Mouse (Mus musculus): ENCODE measurements at regions not wholly inside any gene's neighbourhood (a gene's known extent, or its start where the extent isn't known, plus 50 kb on each side); places are given as distances from the start of the nearest gene placed in this dataset.
A peak's percentile ranks its signal among the peaks of the same experiment; 100 is the strongest.
"Not testable (repeated sequence)": the region's sequence is repeated elsewhere in the genome, so short reads cannot be mapped to it uniquely, and the experiment has no call there.

DNA sequence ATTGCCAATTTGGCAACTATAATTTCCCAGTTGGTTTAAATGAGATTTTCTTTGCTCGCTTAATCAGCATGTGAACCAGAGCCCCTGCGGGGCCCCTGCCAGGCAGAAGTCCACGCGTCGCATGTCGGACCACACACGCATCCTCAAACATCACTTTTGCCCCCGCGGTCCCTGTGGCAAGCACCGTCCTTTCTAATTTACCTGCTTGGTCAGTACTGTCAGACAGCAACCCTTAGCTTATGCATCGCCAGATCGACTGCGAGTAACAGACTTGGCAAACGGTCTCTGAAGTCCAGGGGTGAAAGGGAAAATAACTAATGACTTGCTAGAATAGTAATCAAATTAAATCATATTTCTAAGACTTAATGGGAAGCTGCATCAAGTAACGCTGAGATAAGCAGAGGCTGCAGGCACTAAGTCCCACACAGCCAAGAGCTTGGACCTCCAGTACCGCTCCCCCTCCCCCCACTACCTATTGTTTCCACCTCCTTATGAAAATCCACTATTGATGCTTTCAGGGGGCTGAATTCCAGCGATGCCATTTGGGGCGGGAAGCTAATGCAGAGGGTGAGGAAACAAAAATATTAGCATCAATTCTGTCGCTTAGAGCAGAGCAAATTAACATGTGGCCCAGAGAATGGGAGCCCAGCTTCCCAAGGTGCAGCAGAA, 142.0 kb upstream of the Cntnap4 start:
- DNase-seq: no peak

DNA sequence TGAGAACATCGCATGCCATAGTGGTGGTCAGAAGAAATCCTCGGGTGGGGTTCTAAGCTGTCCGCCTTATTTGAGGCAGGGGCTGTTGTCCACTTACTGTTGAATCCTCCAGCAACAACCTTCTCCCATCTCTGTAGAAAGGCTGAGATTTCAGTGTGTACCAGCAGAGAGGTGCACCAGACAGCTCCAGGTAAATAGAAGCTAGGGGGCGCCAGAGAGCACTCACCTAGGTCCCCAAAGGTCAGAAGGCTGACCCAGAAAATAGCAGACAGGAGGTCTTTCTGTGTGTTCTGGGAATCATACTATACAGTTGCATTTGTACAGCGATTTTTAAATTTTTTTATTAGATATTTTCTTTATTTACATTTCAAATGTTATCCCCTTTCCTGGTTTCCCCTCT, 157.9 kb upstream of the Cntnap4 start:
- DNase-seq: peak; percentile 6

DNA sequence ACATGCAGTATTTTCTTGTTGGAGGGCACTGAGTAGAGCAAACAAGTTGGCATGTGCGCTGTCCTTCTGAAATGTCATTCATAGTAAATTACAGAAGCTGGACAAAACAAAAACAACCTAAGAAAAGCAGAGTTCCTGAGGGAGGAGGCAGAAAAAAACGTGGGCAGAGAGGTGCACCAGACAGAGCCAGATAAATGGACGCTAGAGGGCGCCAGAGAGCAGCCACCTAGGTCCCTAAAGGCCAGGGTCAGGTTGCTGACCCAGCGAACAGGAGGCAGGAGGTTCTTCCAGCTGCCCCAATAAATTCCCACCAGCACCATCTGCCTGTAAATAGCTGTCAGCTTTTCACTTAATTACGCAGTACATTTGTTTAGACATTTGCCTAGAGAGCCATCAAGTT, 158.6 kb upstream of the Cntnap4 start:
- DNase-seq: peak; percentile 29

DNA sequence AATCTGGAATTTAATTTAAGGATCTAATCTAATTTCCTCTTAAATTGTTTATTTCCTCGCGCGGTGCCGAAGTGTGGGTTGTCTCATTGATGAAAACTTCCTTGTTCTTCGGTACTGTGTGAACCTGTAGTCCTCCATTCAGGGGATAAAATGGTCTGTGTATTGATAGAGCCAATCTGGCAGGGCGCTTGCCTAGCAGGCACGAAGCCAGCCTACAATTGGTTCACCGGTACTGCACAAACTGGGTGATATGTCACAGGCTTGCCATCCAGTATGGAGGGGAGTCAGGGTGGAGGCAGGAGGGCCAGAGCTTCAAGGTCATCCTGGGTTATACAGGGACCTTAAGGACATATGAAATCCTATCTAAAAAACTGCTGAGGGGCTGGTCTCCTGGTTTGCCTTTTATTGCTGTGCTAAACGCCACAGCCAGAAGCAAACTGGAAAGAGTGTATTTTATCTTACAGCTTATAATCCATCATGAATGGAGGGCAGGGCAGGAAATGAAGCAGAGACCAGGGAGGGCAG, 161.6 kb upstream of the Cntnap4 start:
- no peak for DNase-seq

DNA sequence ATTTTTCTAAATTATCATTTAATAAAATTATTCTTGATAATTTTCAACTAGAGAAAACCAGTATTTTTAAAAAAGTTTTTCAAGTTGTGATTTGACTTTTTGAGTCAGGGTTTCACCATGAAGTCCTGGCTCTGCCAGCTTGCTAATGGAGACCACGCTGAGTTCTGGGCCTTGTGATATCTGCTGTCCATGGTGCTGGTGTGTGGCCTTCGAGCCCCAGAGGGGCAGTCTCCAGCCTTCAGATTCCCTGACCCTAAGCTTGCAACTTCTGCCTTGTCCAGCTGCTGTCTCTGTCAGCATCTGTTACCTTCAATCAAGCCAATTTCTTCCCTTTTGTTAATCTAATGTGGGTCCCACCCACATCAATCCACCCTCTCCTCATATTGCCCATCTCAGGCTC, 165.8 kb upstream of the Cntnap4 start:
- no peak for DNase-seq

DNA sequence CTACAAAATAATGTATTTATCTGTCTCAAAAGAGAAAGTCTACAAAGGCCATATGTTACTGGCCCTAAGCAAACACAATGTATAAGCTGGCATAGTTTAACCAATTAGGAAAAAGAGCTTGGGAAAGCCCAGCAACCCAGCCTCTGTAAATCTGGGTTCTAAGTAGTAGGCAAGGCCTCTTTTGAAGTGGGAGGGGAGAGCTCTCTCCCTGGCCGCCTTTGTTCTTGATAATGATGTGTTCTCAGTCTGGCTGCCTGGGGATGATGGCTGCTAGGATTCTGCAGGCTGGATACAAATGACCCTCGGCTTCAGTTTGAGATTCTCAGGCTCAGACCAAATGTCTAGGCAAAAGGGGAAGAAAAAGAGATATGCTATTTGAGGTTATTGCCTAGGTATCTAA, 172.4 kb upstream of the Cntnap4 start:
- no peak for DNase-seq

DNA sequence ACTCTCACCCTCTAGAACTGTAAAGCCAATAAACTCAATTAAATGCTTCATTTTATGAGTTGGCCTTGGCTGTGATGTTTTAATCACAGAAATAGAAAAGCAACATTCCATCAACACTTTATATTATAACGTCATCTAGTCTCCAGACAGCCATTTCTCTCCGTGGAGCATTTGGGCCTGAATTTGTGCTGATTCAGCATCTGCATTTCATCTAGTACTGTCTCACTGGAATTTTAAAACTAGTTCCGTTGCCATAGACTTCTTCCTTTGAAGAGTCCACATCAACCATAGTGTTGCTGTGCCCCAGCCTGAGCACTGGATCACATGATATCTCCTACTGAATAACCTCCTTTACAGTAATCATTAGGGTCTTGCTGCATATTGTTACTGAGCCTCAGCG, 179.7 kb upstream of the Cntnap4 start:
- DNase-seq: no peak

DNA sequence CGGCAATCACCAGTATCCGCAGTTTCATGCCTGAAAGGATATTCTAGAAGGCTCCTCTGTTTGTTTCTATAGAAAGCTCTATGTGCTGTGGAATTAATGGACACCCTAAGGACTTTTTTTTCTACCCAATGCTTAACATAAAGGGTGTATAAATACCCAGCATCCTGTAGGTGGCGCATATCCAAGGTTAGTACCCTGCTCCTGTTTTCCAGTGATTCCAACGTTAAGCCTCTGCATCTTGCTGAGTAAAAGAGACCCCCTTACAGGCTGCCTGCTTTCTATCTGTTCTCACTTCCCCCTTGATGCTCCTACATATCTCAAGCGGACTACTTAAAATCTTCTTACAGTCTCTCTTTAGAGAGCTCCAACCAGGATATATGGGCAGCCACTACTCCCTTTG, 221.5 kb upstream of the Cntnap4 start:
- no peak for DNase-seq

DNA sequence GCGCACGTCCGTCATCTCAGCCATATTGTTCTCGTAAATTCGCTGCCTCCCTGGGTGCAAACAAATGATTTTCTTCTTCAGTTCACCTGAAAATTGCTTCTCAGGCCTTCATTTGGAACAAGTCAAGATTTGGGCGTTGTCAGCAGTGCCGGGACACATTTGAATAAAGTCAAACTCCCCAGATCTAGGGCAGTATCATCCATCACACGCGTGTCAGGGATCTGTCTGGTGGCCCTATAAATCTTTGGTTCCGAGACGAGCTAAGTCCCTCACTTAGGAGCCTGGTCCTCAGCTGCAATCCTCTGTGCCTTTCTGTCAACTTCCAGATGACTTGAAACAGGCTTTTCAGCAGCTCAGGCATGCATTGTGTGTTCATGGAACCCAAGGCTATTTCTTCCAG, 236.7 kb upstream of the Cntnap4 start:
- DNase-seq: no peak

DNA sequence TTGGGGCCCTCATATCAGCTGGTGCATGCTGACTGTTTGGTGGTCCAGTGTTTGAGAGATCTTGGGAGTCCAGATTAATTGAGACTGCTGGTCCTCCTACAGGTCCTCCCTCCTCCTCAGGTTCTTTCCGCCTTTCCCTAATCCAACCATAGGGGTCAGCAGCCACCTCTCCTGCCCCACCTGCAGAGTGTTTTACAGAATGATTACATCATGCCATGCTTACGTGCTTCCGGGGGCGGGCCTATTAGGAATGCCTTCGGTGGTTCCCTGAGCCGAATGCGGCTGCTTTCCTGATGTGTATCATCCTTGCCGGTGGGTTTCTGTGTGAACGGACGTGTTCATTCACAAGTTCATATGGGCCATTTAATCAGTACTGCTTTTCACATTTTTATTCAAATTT, 237.8 kb upstream of the Cntnap4 start:
- no peak for DNase-seq

DNA sequence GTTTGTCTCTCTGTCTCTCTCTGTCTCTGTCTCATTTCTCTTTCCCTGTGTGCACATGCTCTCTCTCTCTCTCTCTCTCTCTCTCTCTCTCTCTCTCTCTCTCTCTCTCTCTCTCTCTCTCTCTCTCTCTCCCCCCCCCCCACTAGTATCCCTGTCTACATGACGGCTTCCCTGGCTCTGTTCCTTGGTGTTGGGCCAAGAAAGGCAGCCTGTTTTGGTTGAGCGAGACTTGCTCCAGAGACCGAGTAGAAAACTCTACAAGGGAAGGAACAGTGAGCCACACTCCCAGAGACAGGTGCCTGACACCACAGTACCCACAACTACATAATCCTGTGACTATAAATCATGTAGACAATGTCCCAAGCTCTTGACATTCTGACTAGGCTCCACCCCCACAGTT, 260.0 kb upstream of the Cntnap4 start:
- no peak for DNase-seq

DNA sequence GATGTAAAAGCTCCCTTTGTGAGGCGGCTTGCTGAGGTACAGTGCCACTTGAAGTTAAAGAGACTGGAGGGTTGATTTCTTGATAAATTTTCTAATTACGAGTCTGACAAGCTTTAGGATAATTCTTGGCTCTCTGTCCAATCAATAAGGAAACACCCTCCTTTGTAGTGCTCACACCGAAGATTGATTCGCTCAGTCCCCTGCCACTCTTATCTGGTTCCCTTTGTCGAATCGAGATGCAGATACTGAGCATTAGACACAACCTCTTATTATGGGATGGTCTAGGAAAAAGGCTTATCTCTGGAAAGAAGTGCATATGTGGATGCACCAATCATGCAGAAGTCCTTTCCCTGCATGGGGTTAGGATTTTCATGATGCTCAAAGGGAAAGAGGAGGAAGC, 261.5 kb upstream of the Cntnap4 start:
- DNase-seq: no peak

DNA sequence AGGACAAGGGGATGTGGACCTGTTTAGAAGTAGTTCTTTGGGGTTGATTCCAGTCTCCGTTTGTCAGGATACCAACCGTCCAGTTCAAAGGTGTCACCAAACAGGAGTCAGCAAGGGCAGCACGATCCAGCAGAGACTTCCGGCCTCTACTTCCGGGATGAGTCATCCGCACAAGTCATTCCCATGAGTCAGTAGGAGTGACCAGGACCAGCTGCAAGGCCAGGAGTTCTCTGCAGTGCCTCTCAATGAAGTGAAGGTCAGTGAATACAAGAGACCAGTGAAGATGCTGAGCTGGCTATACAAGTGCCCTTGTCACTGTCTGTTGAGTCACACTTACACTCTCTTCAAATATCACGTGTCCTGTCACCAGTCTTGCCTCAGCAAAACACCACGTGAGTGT, 272.8 kb upstream of the Cntnap4 start:
- DNase-seq: no peak

DNA sequence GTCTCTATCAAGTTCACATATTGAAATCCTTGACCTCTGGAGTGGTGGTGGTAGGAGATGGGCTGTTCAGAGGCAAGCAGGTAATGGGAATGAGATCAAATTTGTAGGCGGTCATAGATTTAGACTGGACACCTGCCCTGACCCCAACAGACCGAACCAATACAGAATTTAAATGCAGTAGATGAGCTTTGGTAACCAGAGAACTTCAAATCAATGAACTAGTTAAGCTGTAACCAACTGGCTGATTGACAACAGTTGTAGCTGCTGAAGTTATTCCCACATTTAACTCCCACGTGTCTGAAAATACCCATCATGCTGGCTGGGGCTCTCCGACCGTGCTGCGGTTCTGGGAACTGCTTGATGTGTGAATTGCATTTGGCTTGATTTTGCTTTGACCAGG, 268.5 kb upstream of the Gm6793 start:
- DNase-seq: no peak

DNA sequence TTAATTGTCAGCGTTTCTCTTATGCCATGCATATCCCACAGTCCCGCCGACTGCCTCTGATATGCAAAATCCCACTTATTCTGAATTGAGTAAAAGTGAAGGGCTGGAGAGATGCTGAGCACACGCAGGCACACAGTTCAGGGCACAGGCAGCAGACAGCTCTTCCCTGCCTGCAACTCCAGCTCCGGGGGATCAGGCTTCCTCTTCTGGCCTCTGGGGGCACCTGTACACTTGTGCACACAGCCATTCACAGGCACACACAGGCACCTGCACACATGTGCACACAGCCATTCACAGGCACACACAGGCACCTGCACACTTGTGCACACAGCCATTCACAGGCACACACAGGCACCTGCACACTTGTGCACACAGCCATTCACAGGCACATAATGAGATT, 254.8 kb upstream of the Gm6793 start:
- DNase-seq: no peak

DNA sequence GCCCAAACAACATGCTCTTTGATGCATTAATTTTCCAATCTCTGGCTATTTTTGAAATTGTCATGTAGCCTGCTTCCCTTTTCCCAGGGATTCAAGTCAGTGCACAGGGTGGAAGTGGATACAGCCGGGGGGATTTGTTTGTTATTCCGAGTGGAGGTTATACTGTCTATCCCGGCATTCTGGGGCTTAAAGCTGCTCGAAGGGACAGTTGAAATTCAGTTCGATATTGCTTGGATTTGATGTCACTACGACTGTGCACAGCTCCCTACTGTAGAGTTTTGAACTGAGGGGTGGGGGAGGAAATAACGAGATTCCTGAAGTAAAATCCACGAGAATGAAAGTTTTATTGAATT, 254.4 kb upstream of the Gm6793 start:
- no peak for DNase-seq

DNA sequence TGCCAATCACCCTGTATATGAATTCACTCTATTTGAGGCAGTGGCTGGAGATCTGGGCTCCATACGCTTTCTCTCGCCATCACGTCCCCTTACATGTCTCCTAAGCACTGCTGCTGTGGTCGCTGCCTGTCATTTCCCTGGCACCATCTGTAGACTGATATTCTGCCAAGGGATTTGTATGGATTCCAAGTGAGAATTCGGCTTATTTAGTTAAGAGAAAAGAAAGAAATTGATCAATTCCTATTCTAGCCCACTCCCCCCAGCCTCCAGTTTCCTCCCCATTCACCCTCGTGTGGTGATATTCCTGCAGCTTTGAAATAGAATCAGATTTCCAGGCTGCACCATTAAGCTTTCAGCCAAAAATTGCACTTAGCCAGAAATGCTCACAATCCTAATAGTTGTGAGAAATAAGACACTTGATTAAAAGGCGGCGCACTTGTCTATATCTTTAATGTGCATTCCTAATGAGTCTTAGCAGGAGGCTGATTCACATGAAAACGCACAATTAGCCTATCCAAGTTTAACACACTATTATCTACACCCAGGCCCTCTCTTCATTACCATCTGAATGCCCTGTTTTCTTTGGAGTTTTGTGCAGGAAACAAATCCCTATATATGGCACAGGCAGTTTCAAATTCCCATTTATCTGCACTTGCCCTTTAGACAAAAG, 253.8 kb upstream of the Gm6793 start:
- no peak for DNase-seq

DNA sequence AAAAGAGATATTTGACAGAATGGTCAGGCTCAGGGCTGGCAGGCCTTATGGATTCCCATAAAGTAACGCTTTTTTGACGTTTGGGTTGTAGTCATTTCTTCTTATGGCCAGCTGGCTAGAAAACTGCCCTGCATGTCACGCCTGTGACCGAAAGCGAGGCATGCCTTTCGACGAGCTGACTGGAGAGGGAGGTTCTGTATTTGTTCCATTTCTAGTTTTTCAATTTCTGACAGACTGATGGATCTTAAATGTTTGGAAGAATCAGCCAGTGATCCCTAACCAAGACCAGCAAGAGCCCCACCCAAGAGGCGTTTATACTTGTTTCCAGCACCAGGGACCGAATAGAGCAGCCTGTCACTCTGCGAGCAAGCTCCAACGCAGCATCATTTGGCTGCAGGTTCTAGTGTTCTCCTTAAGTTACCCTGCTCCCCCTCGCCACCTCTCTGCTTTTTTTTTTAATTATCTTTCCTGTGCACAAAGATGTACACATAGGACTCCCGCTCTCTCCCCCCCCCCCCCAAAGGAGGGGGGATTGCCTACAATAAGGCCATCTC, 243.2 kb upstream of the Gm6793 start:
- DNase-seq: no peak

DNA sequence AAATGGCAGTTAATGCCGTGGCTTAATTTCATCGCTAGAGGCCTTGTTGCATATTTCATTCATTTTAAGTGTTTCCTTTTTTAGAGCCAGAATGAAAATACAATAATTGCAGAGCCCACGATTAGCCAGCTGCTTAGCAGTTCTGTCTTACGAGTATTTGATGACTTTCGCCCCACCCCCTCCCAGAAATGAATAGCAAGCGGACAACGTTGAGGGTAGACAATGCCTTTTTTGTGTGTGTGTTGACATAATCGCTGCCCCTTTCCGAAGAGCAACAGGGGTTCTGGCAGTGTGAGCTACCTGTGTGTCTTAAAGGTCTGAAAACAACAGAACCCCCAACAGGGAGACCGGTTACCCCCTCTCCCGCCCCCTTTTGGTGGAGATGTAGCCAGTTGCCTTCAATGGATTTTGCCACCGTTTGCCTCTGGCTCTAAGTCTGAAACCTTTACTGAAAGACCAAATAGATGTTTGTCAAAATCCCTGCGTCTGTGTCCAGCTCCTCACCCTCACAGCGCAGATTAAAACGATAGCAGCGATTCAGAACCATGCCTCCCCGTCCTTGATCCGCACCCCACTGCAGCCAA, 242.6 kb upstream of the Gm6793 start:
- no peak for DNase-seq

DNA sequence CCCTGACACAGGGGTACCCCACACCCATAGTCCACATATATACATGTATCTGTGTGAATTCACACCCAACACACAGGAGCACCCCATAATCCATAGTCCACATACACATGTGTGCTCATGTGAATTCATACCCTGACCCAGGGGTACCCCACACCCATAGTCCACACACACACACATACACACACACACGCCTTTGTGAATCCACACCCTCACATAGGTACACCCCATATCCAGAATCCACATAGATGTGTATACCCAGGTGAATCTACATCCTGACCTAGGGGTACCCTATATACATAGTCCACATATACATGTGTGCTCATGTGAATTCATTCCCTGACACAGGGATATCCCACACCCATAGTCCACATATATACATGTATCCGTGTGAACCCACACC, 231.8 kb upstream of the Gm6793 start:
- not testable (repeated sequence) for DNase-seq

DNA sequence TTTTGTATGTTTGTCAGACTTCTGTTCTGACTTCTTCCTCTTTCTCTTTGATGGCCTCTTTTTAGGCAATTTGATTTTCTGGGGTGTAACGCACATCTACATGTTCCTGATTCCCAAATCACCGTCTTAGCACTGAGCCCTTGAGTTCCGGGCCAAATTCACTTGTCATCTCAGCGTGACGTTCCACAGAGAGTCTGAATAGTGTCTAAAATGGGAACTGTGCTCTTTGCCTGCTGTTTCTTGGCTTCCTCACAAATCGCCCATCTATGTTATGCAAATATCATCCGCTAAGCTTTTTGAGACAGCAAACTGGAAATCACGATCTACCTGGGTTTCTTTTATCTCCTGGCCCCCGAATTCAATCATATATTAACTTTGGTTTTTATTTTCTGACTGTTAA, 223.8 kb upstream of the Gm6793 start:
- no peak for DNase-seq

DNA sequence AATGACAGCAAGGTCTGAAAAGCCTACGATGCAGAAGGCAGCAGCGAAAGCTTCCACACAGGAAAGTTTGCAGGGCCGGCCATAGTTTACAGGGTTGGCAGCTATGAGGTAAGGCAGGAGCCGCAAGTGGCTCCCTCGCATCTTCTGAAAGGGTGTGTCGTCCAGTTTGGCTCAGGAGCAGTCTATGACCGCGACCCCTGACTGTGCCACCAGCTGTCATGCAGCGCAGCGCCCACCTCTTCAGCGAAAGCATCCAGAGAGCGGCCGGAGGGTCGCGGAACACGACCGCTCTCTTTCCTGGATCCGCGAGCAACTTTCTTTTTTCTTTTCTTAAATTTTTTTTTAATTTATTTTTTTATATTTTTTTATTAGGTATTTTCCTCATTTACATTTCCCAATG, 221.9 kb upstream of the Gm6793 start:
- not testable (repeated sequence) for DNase-seq

DNA sequence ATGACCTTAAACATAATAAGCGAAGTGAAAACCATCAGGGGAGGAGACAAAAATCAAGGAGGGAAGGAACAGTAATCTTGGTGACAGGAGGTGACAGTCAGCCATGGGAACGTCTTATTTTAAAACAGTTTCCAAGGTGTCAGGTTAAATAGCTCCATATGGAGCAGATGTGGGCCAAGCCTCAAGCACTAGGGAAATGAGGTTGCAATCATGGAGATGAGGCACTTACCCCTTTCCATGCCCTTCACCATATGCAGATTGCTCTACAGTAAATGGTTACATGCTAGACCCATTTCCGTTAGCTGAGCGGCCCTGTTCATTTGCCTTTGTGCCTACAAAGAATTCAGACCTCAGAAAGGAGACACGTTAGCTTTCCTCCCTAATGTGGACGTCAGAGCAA, 204.8 kb upstream of the Gm6793 start:
- DNase-seq: no peak

DNA sequence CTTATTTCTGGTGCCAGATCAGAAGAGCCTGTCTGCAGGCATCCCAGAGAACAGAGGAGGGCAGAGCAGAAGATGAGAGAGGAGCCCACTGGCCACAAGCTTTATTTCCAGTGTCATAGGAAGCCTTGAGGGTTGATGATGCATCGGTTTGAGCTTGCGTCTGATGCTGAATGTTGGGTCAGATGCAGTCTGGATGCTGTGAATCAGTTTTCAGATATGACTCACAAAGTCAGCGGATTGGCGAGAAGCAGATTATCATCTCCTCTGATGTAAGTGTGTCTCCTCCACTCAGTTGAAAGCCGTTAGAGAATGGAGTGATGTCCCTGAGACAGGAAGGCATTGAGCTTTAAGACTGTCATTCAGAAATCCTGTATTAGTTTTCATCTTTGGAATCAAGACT, 197.3 kb upstream of the Gm6793 start:
- no peak for DNase-seq
